Mouse (Mus musculus): ENCODE measurements around the gene A030005K14Rik. TPM values are rescaled to one million over a fixed set of nuclear protein-coding genes. Genes with fewer than 3 reads are reported as not detected.

Gene A030005K14Rik
- total RNA-seq, 1 experiment from 2014 or later: not detected

DNA sequence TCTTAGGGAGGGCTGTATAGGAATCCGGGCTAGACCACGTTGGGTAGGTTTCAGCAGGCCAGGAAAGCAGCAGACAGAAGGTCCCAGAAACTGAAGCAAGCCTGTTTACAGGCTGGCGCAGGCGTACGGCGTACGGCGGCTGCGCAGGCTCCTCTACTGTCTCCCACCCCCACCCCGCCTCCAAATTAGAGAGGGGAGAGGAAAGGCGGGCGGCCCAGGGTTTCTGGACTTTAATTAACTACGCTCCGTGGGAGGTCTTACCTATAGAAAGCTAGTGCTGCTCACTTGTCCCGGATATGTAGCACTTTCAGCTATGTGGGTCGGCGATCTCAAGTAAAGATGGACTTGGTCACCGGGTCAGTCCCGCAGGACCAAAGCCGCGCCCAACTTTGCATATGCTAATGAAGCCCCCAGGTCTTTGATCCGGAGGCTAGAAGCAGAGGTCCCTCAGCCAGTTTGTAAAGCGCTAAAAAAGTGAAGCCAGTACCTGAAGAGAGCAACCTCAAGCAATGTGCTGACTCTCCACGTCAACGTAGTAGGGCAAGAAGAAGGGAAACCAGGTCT, 21.0 kb downstream of the A030005K14Rik start, which contains the start of gene Slc19a3:
TSS of gene Slc19a3 (minus strand) at position 340 of the 564 bp plus-strand sequence.
- peak; percentile 80 for ATAC-seq (replicated peaks; ENCODE audit: low read depth, poor library complexity, severe bottlenecking)

DNA sequence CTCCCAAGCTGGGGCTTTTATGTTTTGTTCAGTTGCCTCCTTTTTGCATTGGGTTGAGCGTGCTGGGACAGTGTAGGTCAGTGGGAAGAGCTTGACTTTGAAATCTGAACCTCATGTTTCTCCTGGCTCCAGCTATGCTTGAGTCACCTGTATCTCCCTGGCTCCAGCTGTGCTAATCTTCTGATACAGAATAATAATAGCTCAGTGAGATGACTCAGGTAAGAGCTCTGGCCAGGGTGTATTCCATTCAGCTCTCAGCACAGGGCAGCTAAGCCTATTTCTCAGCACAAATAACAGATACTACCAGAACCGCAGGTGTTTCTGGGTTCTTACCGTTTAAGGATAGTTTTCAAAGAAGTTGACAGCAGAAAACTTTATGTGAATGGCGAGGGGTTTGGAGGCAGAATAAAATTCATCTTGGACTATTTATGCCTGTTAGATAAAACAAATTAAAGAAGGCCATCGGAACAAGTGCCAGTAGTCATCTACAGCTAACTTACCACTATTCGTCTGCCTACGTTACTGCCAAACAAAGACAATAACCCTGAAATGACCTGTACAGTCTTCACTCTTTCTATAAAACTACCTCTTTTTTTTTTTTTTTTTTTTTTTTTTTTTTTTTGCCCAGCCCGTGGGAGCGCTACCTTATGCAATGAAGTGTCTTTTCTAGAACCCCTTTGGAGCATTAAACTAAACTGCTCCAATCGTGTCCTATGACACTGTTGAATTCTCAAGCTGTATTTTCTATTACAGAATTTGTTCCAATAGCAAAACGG, 22.1 kb downstream of the A030005K14Rik start:
- ATAC-seq (replicated peaks; ENCODE audit: low read depth, poor library complexity, severe bottlenecking): no peak

DNA sequence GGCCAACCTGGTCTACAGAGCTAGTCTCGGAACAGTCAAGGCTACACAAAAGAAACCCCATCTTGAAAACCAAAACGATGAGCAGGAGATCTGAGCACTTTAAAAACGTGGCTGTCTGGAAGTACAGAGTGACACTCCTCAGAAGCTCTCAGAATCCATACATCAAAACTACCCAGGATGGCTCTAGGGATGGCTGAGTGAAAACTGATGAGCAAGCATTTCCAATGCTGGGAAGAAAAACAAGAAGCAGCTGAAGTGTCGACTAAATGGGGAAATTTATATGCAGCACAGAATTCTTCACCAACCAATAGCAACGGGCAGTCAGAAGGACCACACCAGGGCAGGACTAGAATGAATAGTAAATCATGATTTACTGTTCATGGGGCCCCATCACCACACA, 24.7 kb downstream of the A030005K14Rik start:
- no peak for ATAC-seq (replicated peaks; ENCODE audit: low read depth, poor library complexity, severe bottlenecking)

DNA sequence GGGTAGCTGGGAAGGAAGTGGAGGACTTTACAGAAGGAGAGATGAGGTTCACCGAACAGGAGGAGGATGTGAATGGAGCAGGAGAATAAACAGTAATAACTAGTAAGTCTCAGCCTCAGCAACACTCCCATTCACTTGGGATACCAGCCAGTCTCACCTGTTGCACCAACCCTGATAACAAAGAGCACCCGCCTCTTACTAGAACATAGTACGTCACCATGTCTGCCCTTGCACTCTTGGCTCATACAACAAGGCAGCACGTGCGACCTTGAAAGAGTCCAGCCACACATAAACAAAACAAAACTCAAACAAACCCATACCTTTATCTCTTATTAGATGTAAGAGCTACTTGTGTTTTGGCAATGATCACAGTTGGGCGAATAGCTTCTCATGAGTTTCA, 26.7 kb downstream of the A030005K14Rik start:
- ATAC-seq (replicated peaks; ENCODE audit: low read depth, poor library complexity, severe bottlenecking): no peak

DNA sequence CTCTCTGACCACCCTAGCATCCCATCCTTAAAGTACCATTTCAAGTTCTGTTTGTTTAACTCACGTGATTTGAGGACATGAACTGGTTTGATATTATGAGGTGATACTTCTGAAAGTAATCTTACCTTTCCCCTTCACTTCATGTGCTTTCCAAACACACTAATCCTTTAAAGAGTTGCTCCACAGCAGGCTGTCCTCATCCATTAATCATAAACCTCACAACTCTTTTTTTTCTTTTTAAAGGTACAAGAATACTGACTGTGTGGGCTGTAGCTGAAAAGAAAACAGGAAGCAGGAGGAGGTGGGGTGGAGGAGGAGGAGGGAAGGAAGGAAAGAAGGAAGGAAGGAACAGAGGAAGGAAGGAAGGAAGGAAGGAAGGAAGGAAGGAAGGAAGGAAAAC, 27.2 kb downstream of the A030005K14Rik start:
- no peak for ATAC-seq (replicated peaks; ENCODE audit: low read depth, poor library complexity, severe bottlenecking)

DNA sequence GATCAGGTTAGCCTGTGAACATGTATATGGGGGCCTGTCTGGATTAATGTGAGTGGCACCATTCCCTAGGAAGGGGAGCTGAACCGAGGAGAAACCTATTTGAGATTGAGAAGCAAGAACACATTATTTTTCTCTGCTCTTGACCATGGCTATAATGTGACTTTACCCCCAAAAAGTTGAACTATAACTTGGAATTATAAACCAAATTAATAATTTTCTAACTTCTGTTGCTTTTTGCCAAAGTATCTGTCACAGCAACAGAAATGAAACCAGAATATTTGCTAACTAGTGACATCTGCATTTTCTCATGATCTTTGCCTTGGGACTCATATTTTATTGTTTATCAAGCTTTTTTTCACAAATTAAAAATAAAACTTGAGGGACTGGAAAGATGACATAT, 42.6 kb downstream of the A030005K14Rik start:
- ATAC-seq (replicated peaks; ENCODE audit: low read depth, poor library complexity, severe bottlenecking): no peak

DNA sequence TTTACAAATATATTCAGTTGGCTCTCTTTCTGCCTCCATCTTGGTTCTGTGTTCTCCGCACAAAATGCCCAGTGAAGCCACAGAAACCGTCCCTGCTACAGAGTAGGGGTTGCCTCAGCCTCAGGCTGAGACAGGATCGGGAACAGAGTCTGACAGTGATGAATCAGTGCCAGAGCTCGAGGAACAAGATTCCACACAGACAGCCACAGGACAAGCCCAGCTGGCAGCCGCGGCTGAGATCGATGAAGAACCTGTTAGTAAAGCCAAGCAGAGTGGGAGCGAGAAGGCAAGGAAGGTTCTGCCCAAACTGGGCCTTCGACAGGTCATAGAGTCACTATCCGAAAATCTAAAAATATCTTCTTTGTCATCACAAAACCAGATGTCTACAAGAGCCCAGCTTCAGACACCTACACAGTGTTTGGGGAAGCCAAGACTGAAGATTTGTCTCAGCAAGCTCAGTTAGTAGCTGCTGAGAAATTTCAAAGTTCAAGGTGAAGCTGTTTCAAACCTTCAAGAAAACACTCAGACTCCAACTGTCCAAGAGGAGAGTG, 43.8 kb downstream of the A030005K14Rik start:
- no peak for ATAC-seq (replicated peaks; ENCODE audit: low read depth, poor library complexity, severe bottlenecking)

DNA sequence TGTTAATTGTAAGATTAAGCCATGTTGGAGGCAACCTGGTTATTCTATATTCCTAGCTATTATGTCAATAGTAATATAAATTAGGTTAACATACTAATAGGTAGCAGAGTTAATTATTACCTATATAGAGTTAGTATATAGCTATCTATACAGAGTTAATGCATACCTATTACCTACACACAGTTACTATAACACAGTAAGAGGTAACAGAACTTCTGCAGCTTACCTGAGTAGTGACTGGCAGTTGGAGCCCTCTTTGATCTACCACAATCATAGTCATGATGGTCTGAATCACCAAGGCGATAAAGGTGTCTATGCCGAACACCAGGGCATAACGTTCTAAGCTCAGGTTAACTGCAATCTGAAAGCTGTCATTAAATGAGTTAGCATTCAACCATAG, 44.7 kb downstream of the A030005K14Rik start:
- ATAC-seq (replicated peaks; ENCODE audit: low read depth, poor library complexity, severe bottlenecking): no peak

Other genes with a start within 250 kb of the A030005K14Rik start
- 32.1 and 33.8 TPM in 2 replicates for gene Agfg1, start 219.9 kb downstream of the A030005K14Rik start, total RNA-seq (2017)
- gene A030005L19Rik, start 146.1 kb downstream of the A030005K14Rik start, total RNA-seq (2017): not detected in 2 replicates
- not detected in 2 replicates for gene A030014E15Rik, start 134.5 kb downstream of the A030005K14Rik start, total RNA-seq (2017)
- gene Gm6217, start 128.0 kb downstream of the A030005K14Rik start, total RNA-seq (2017): not detected in 2 replicates
- gene A030003K21Rik, start 116.0 kb downstream of the A030005K14Rik start, total RNA-seq (2017): not detected in 2 replicates
- not detected in 2 replicates for gene Gm7544, start 103.4 kb downstream of the A030005K14Rik start, total RNA-seq (2017)
- gene Gm47955, start 99.1 kb downstream of the A030005K14Rik start, total RNA-seq (2017): not detected in 2 replicates
- gene Gm47959, start 58.8 kb downstream of the A030005K14Rik start, total RNA-seq (2017): not detected in 2 replicates
- not detected in 2 replicates for gene Slc19a3, start 20.9 kb downstream of the A030005K14Rik start, total RNA-seq (2017)
- not detected in 2 replicates for gene Krtap28-10, start 16.9 kb downstream of the A030005K14Rik start, total RNA-seq (2017)
- gene Gm47969, start 14.4 kb downstream of the A030005K14Rik start, total RNA-seq (2017): not detected in 2 replicates
- gene Krtap28-13, start 1.6 kb upstream of the A030005K14Rik start, total RNA-seq (2017): not detected in 2 replicates
- gene Ccl20, start 57.4 kb upstream of the A030005K14Rik start, total RNA-seq (2017): not detected in 2 replicates
- not detected in 2 replicates for gene Daw1, start 100.4 kb upstream of the A030005K14Rik start, total RNA-seq (2017)

All from common myeloid progenitor, adult 5-6 weeks (primary cell).